Mouse (Mus musculus): Measurements from ENCODE around the gene Prg3. TPM values are rescaled to one million over a fixed set of nuclear protein-coding genes. Genes with fewer than 3 reads are reported as not detected.

Prg3 gene
- polyA plus RNA-seq (2016; fragmentation: Nextera tagmentation; extraction: Ambion mirVana) = not detected in 2 replicates

DNA sequence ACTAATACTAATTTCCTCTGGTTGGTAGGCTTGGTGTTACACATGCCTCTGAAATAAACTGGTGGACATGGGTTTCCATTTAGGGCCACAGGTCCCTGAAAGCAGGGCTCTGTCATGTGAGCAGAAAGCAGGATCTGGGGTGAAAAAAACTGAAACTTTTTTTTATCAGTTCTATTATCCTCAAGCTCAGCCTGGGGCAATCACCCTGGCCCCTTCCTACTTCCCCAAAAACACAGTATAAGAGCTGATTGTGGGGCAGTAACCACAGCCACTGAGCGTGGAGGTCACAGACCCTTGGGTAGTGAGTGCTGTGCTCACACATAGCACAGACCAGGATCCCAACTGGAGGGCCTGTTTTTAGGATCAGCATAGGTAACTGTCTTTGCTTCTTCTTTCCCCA is at the start of gene Prg3:
Prg3 (plus strand) TSS at position 286 of the 400 bp plus-strand sequence.
- Histone ChIP-seq H3K27me3 (no peaks in the 10 kb centered on the region), H3K4me1 (no peaks in the 10 kb centered on the region), H3K9me3 (no peaks in the 10 kb centered on the region), H3K4me3 (no peak within 1 kb of the TSS), H3K4me2 (replicated peaks) (no peak within 1 kb of the TSS), H3K9ac (replicated peaks) (no peak within 1 kb of the TSS), H3K27ac (replicated peaks) (no peak within 1 kb of the TSS), H3K36me3 (no peaks in the 10 kb centered on the region)
- 83% methylated on average over 1 of the region's 1 CpGs for WGBS
- ATAC-seq (ENCODE audit: low FRiP score, low read depth) = no peak

DNA sequence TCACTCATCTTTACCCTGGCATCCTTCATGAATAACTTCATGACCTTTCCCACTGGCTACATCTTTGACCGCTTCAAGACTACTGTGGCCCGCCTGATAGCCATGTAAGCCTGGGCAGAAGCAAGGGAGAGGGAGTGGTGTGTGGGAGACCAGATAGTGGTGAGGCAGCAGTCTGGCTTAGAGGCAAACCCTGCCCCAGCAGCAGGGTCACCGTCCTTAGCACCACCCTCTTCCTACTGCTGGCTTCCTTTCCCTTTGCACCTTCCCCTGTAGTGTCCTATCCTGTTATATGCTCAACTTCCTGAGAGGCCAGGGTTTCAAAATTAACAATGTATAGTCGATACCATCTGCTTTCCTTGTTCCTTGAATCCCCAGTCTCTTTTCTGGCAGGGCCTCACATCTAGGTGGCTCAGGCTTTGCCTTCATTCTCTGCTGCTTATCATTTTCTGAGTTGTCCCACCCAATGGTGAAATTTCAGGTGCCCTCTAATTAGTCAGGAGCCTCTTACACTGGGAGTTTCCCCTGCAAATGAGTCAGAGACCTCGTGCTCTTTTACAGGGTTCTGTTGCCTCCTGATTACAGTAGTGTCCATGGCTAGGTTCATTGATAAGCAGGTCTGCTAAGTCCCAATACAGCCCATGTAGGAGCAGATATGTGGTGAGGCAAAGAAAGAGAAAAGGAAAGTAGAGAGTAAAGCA is 49.6 kb upstream of the Prg3 start:
- WGBS = 93% methylated on average over 5 of the region's 5 CpGs
- no peak for ATAC-seq (ENCODE audit: low FRiP score, low read depth)
- no peaks in the 10 kb centered on the region for H3K9me3 ChIP-seq
- no peak overlapping the region for H3K4me3 ChIP-seq
- peaks cover 6% of the 10 kb centered on the region for H3K27me3 ChIP-seq
- 0 out of 2 replicates have a peak, but pooled peaks cover 7% of the 10 kb centered on the region for H3K4me1 ChIP-seq
- no peak overlapping the region for H3K9ac ChIP-seq (replicated peaks)
- no peak overlapping the region for H3K4me2 ChIP-seq (replicated peaks)
- no peaks in the 10 kb centered on the region for H3K36me3 ChIP-seq
- no peak overlapping the region for H3K27ac ChIP-seq (replicated peaks)

DNA sequence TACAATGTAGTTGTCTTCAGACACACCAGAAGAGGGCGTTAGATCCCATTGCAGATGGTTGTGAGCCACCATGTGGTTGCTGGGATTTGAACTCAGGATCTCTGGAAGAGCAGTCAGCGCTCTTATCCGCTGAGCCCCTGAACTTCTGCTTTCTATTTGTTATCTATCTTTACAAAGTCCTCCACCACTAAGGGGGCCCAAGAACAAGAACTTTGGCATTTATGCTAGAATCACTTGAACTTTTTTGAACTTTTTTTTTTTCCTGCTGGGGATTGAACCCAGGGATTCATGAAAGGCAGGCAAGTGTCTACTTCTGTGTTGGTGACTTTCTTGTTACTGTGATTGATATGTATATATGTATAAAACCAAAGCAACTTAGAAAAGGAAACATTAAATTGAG is 48.7 kb upstream of the Prg3 start:
- ATAC-seq (ENCODE audit: low FRiP score, low read depth) = no peak
- 92% methylated on average over 3 of the region's 3 CpGs for WGBS
- Histone ChIP-seq H3K36me3 (no peaks in the 10 kb centered on the region), H3K4me2 (replicated peaks) (no peak overlapping the region), H3K4me3 (no peak overlapping the region), H3K27me3 (peaks cover 6% of the 10 kb centered on the region), H3K9me3 (no peaks in the 10 kb centered on the region), H3K9ac (replicated peaks) (no peak overlapping the region), H3K27ac (replicated peaks) (no peak overlapping the region), H3K4me1 (0 out of 2 replicates have a peak, but pooled peaks cover 7% of the 10 kb centered on the region)

DNA sequence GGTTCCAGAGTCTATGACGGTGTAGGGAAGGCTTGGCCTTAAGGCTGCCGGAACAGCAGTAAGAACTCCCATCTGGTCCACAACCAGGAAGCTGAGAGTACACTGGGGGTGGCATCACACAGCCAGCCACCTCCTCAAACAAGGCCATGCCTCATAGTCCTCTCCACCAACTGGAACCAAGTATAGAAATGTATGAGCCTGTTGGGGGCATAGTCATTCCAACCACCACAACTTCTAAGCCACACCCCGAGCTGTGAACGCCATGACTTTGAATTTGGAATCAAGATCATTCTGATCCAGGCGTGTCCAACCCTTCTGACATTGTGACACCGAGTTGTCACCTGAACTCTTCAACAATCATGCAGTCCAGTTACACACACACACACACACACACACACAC is 48.3 kb upstream of the Prg3 start:
- H3K36me3 ChIP-seq = no peaks in the 10 kb centered on the region
- ATAC-seq (ENCODE audit: low FRiP score, low read depth) = no peak
- 96% methylated on average over 6 of the region's 6 CpGs for WGBS
- H3K9ac ChIP-seq (replicated peaks) = no peak overlapping the region
- no peak overlapping the region for H3K4me2 ChIP-seq (replicated peaks)
- 0 out of 2 replicates have a peak, but pooled peaks cover 7% of the 10 kb centered on the region for H3K4me1 ChIP-seq
- H3K9me3 ChIP-seq = no peaks in the 10 kb centered on the region
- H3K27ac ChIP-seq (replicated peaks) = no peak overlapping the region
- peaks cover 6% of the 10 kb centered on the region for H3K27me3 ChIP-seq
- H3K4me3 ChIP-seq = no peak overlapping the region

DNA sequence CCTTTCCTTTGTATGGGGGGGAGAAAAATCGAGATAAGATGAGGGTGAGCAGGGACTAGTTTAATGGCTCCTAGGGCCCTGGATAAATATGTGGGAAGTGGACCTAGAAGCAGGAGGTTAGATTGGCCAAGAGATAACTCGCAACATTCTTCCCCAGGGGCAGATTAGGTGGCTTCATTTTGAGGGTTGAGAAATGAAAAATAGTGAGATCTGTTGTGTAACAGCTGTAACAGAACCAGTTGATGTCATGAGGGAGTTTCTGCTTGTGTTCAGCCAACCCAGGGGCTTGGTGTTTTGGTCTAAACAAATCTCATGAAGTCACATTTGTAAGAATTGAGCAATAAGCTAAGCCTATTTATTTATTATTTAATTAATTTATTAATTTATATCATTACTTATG is 46.7 kb upstream of the Prg3 start:
- 83% methylated on average over 2 of the region's 2 CpGs for WGBS
- Histone ChIP-seq H3K4me2 (replicated peaks) (no peak overlapping the region), H3K4me3 (no peak overlapping the region), H3K27ac (replicated peaks) (no peak overlapping the region), H3K9me3 (no peaks in the 10 kb centered on the region), H3K36me3 (no peaks in the 10 kb centered on the region), H3K9ac (replicated peaks) (no peak overlapping the region), H3K27me3 (peaks cover 6% of the 10 kb centered on the region), H3K4me1 (0 out of 2 replicates have a peak, but pooled peaks cover 7% of the 10 kb centered on the region)
- ATAC-seq (ENCODE audit: low FRiP score, low read depth) = no peak

DNA sequence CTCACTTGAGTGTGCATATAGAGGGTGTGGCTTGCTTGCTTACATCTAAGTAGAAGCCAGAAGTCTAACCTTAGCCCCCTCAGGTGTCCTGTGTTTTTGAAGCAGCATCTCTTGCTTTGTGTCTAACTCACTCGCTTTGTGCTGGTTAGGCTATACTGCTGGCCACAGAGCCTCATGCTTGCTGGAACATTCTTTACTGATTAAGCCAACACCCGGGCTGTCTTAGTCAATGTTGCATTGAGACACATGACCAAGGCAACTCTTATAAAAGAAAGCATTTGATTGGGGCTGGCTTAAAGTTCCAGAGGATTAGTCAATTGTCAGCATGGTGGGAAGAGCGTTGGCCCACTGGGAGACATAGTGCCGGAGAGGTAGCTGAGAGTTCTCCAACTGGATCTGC is 46.2 kb upstream of the Prg3 start:
- 87% methylated on average over 4 of the region's 4 CpGs for WGBS
- no peak overlapping the region for H3K27ac ChIP-seq (replicated peaks)
- peaks cover 6% of the 10 kb centered on the region for H3K27me3 ChIP-seq
- 0 out of 2 replicates have a peak, but pooled peaks cover 6% of the 10 kb centered on the region for H3K4me1 ChIP-seq
- H3K9me3 ChIP-seq = no peaks in the 10 kb centered on the region
- ATAC-seq (ENCODE audit: low FRiP score, low read depth) = no peak
- no peak overlapping the region for H3K4me2 ChIP-seq (replicated peaks)
- no peak overlapping the region for H3K9ac ChIP-seq (replicated peaks)
- H3K4me3 ChIP-seq = no peak overlapping the region
- H3K36me3 ChIP-seq = no peaks in the 10 kb centered on the region

DNA sequence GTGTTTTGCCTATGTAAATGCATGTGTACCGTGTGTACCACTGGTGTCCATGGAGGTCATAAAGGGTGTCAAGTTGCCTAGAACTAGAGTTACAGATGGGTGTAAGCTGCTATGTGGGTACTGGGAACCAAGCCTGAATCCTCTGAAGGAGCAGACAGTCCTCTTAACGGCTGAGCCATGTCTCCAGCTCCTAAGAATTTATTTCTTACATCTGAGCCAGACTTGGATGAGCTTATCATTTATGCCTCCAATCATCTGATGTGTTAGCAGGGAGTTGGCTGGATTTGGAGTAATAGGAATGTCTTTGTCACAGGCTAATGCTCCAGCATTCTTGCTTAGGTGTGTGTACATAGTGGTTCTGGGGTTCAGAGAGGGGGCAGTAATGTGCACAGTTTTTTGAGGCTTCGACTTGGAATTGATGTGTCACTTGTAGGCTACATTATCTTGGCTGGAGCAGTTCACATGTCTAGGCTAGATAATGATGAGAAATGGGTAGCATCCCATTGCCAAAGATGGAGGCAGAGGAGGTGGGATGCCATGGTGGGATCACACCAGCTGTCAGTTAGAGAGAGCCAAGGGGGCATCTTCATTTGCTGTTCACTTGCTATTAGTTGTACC is 40.8 kb upstream of the Prg3 start:
- WGBS = 86% methylated on average over 3 of the region's 3 CpGs
- no peak overlapping the region for H3K4me2 ChIP-seq (replicated peaks)
- no peaks in the 10 kb centered on the region for H3K36me3 ChIP-seq
- no peak for ATAC-seq (ENCODE audit: low FRiP score, low read depth)
- no peaks in the 10 kb centered on the region for H3K4me1 ChIP-seq
- no peak overlapping the region for H3K9ac ChIP-seq (replicated peaks)
- no peaks in the 10 kb centered on the region for H3K9me3 ChIP-seq
- H3K27ac ChIP-seq (replicated peaks) = no peak overlapping the region
- H3K27me3 ChIP-seq = no peaks in the 10 kb centered on the region
- H3K4me3 ChIP-seq = no peak overlapping the region

DNA sequence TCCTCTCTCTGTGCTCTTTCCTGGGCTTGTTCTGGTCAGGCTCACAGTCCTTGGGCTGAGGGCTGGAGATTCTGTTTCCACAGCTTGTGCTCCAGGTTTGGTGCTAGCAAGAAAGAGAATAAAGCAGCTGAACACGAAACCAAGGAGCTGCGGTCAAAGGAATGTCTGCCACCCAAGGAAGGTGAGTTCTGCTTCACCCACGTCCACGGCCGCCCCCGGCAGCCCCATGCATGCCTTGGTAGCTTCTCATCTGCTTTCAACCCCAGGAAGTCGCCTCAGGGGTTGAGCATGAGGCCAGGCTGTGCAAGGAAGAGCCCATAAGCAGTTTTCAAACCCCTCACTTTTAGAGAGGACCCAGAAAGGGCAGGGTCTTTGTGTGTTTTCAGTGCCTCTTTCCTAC is 39.8 kb upstream of the Prg3 start:
- 91% methylated on average over 7 of the region's 7 CpGs for WGBS
- Histone ChIP-seq H3K9me3 (no peaks in the 10 kb centered on the region), H3K9ac (replicated peaks) (no peak overlapping the region)

DNA sequence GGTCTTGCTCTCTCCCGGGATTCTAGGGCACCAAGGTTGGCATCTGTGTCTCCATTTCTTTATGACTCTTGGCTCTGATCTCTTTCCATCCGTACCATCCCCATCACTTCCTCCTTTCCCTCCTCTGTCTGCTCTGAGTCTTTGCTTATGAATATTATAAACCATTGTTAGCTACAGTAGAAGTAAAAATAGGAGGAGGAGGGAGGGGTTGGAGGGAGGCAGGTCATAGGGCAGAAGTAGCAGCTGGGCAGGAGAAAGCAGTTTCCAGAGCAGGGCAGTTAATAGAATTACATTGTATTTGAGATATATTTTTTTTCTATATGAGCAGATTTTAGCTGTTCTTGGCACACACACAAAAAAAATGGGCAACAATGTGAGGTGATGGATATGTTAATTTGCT is 39.3 kb upstream of the Prg3 start:
- H3K4me3 ChIP-seq = no peak overlapping the region
- no peaks in the 10 kb centered on the region for H3K27me3 ChIP-seq
- H3K4me2 ChIP-seq (replicated peaks) = no peak overlapping the region
- H3K27ac ChIP-seq (replicated peaks) = no peak overlapping the region
- ATAC-seq (ENCODE audit: low FRiP score, low read depth) = no peak
- H3K4me1 ChIP-seq = no peaks in the 10 kb centered on the region
- no peak overlapping the region for H3K9ac ChIP-seq (replicated peaks)
- 84% methylated on average over 2 of the region's 2 CpGs for WGBS
- no peaks in the 10 kb centered on the region for H3K36me3 ChIP-seq
- no peaks in the 10 kb centered on the region for H3K9me3 ChIP-seq

More for the DNA sequence above, 39.8 kb upstream of the Prg3 start:
- no peaks in the 10 kb centered on the region for H3K36me3 ChIP-seq
- H3K4me1 ChIP-seq = no peaks in the 10 kb centered on the region
- no peak for ATAC-seq (ENCODE audit: low FRiP score, low read depth)
- H3K4me2 ChIP-seq (replicated peaks) = no peak overlapping the region
- H3K27ac ChIP-seq (replicated peaks) = no peak overlapping the region
- no peaks in the 10 kb centered on the region for H3K27me3 ChIP-seq
- no peak overlapping the region for H3K4me3 ChIP-seq

DNA sequence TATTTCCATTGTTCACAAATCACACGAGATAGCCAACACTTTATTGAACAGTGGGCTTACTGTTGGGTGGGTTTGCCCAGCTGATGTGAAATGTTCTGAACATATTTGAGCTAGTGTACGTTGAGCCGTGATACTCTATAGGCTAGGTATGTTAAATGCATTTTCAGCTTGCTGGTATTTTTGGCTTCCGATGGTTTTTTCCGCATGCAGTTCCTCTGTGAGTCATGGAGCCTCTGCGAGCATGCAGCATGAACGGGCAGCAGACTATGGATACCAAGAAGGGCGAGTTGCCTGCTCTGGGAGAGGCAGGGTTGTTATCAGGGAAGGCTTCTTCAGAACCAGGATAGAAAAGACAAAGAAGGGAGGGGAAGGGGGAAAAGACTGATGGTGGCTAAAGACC is 37.0 kb upstream of the Prg3 start:
- no peak overlapping the region for H3K4me3 ChIP-seq
- H3K27ac ChIP-seq (replicated peaks) = no peak overlapping the region
- H3K9me3 ChIP-seq = no peaks in the 10 kb centered on the region
- ATAC-seq (ENCODE audit: low FRiP score, low read depth) = no peak
- H3K36me3 ChIP-seq = no peaks in the 10 kb centered on the region
- H3K27me3 ChIP-seq = no peaks in the 10 kb centered on the region
- WGBS = 91% methylated on average over 8 of the region's 8 CpGs
- H3K9ac ChIP-seq (replicated peaks) = no peak overlapping the region
- no peak overlapping the region for H3K4me2 ChIP-seq (replicated peaks)
- H3K4me1 ChIP-seq = no peaks in the 10 kb centered on the region

DNA sequence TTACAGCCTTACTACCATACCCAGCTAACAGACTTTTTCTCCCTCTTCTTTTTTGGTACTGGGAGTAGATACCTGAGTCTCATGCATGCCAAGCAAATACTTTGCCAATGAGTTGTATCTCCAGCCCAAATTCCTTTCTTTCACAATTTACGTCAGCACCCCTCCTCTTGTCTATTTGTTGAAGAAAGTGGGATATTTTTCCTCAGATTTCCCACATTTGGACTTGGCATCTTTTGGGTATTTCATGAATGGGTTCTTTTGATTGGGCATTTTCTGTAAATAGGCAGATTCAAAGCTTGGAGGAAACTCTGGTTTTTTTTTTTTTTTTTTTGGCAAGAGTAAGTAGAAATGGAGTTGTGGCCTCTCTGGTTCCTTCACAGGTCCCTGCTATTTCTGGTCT is 35.8 kb upstream of the Prg3 start:
- H3K27me3 ChIP-seq = no peaks in the 10 kb centered on the region
- ATAC-seq (ENCODE audit: low FRiP score, low read depth) = no peak
- 100% methylated on average over 1 of the region's 1 CpGs for WGBS

DNA sequence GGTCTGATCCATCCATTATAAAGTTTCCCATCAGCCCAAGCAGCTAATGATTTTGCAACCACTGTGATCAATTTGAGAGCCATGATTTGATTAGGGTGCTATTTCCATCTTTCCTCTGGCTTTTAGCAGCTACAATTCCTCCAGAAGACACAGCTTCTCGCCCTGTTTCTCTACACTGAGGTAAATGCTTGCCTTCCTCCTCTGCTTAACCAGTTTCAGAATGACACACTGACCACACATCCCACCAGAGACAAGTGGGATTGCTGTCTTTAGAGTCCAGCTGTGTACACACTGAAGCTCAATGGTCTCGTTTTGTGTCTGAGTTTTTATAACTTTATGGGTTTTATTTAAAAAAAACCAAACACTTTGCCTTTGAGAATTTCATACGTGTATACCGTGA is 35.3 kb upstream of the Prg3 start:
- H3K4me1 ChIP-seq = no peaks in the 10 kb centered on the region
- no peak overlapping the region for H3K4me2 ChIP-seq (replicated peaks)
- no peaks in the 10 kb centered on the region for H3K9me3 ChIP-seq
- 85% methylated on average over 4 of the region's 4 CpGs for WGBS
- no peak for ATAC-seq (ENCODE audit: low FRiP score, low read depth)
- no peaks in the 10 kb centered on the region for H3K27me3 ChIP-seq
- no peaks in the 10 kb centered on the region for H3K36me3 ChIP-seq
- no peak overlapping the region for H3K4me3 ChIP-seq
- H3K27ac ChIP-seq (replicated peaks) = no peak overlapping the region
- no peak overlapping the region for H3K9ac ChIP-seq (replicated peaks)

More for the DNA sequence above, 35.8 kb upstream of the Prg3 start:
- no peaks in the 10 kb centered on the region for H3K36me3 ChIP-seq
- no peak overlapping the region for H3K27ac ChIP-seq (replicated peaks)
- H3K4me1 ChIP-seq = no peaks in the 10 kb centered on the region
- no peaks in the 10 kb centered on the region for H3K9me3 ChIP-seq
- H3K4me3 ChIP-seq = no peak overlapping the region
- H3K9ac ChIP-seq (replicated peaks) = no peak overlapping the region
- no peak overlapping the region for H3K4me2 ChIP-seq (replicated peaks)

All from midbrain, embryonic 12.5 days (tissue).